10 mouse cellular contexts compared by ENCODE assay signal in genomic region chr6:84142481-84142880, GRCm38 (mm10).
DNase-seq lines count a peak whose midpoint lies in the region; ATAC-seq and TF ChIP-seq lines count a peak whose summit lies in the region.
"Had no signal": no experiment of that assay in that cellular context is flagged by ENCODE, and none has a peak within 500 bp of the region (broad histone marks: within the 10 kb centered on the region; RNA-seq: fewer than 3 reads in every experiment).

No protein-coding gene starts in this region.

- 0 out of 2 replicates have a peak, but pooled peaks have one; percentile 24 for ATAC-seq in hindbrain, embryonic 13.5 days (ENCODE audit: low FRiP score)
- ATAC-seq in hindbrain, embryonic 11.5 days (ENCODE audit: low FRiP score) = no peak
- 0 out of 2 replicates have a peak, but pooled peaks have one; percentile 30 for ATAC-seq in kidney, embryonic 15.5 days (replicated peaks; ENCODE audit: low FRiP score)
- ATAC-seq: midbrain, embryonic 13.5 days had no signal

- TF ChIP-seq CTCF in brain, embryonic 14.5 days (IDR thresholded peaks at IDR 0.05; ENCODE audit: borderline replicate concordance, extremely low read depth, insufficient read depth, insufficient read length) = no peak

- no peak overlapping the region for H3K9ac ChIP-seq in hindbrain, embryonic 13.5 days
- no peak overlapping the region for H3K9ac ChIP-seq in hindbrain, embryonic 11.5 days (ENCODE audit: low read depth, low read length)
- H3K9ac ChIP-seq in kidney, embryonic 15.5 days = no peak overlapping the region
- H3K9ac ChIP-seq: midbrain, embryonic 13.5 days had no signal

- no peaks in the 10 kb centered on the region for H3K27me3 ChIP-seq in hindbrain, embryonic 13.5 days
- H3K27me3 ChIP-seq in hindbrain, embryonic 11.5 days (ENCODE audit: control insufficient read depth, insufficient read depth, low read length) = no peaks in the 10 kb centered on the region
- H3K27me3 ChIP-seq in kidney, embryonic 15.5 days = 0 out of 2 replicates have a peak, but pooled peaks cover 9% of the 10 kb centered on the region
- H3K27me3 ChIP-seq: midbrain, embryonic 13.5 days had no signal

- 75% methylated on average over 9 of the region's 9 CpGs for WGBS in hindbrain, embryonic 13.5 days
- whole genome bisulfite sequencing in hindbrain, embryonic 11.5 days = 86% methylated on average over 9 of the region's 9 CpGs
- 53% methylated on average over 9 of the region's 9 CpGs for WGBS in kidney, embryonic 15.5 days

- no peak for TF ChIP-seq POLR2A in brain, embryonic 14.5 days (IDR thresholded peaks at IDR 0.05; ENCODE audit: borderline replicate concordance, extremely low read depth, insufficient read depth, insufficient read length, poor library complexity, severe bottlenecking)

- no peak overlapping the region for H3K27ac ChIP-seq in hindbrain, embryonic 13.5 days
- no peak overlapping the region for H3K27ac ChIP-seq in hindbrain, embryonic 11.5 days (ENCODE audit: low read depth, low read length)
- no peak overlapping the region; the same call in 1 of the 2 replicates for H3K27ac ChIP-seq in kidney, embryonic 15.5 days
- H3K27ac ChIP-seq: midbrain, embryonic 13.5 days had no signal

- H3K4me2 ChIP-seq in hindbrain, embryonic 13.5 days = no peak overlapping the region
- H3K4me2 ChIP-seq in hindbrain, embryonic 11.5 days (replicated peaks; ENCODE audit: low read depth, low read length) = no peak overlapping the region
- H3K4me2 ChIP-seq in kidney, embryonic 15.5 days = no peak overlapping the region
- H3K4me2 ChIP-seq: midbrain, embryonic 13.5 days had no signal

- no peaks in the 10 kb centered on the region for H3K4me1 ChIP-seq in hindbrain, embryonic 13.5 days (replicated peaks)
- no peaks in the 10 kb centered on the region for H3K4me1 ChIP-seq in hindbrain, embryonic 11.5 days (replicated peaks; ENCODE audit: control insufficient read depth, insufficient read depth, low read length)
- 0 out of 2 replicates have a peak, but pooled peaks cover 5% of the 10 kb centered on the region for H3K4me1 ChIP-seq in kidney, embryonic 15.5 days
- H3K4me1 ChIP-seq: midbrain, embryonic 13.5 days had no signal

- no peak overlapping the region for H3K4me3 ChIP-seq in hindbrain, embryonic 13.5 days
- H3K4me3 ChIP-seq in hindbrain, embryonic 11.5 days (ENCODE audit: low read depth, low read length) = no peak overlapping the region
- H3K4me3 ChIP-seq in kidney, embryonic 15.5 days (replicated peaks) = no peak overlapping the region
- H3K4me3 ChIP-seq: midbrain, embryonic 13.5 days had no signal

- no peaks in the 10 kb centered on the region for H3K36me3 ChIP-seq in hindbrain, embryonic 13.5 days
- H3K36me3 ChIP-seq in hindbrain, embryonic 11.5 days (ENCODE audit: control insufficient read depth, insufficient read depth, low read length) = no peaks in the 10 kb centered on the region
- no peaks in the 10 kb centered on the region for H3K36me3 ChIP-seq in kidney, embryonic 15.5 days
- H3K36me3 ChIP-seq: midbrain, embryonic 13.5 days had no signal

- H3K9me3 ChIP-seq in hindbrain, embryonic 13.5 days = no peaks in the 10 kb centered on the region
- H3K9me3 ChIP-seq in hindbrain, embryonic 11.5 days (ENCODE audit: control insufficient read depth, low read length) = no peaks in the 10 kb centered on the region
- H3K9me3 ChIP-seq in kidney, embryonic 15.5 days (replicated peaks) = no peaks in the 10 kb centered on the region
- H3K9me3 ChIP-seq: midbrain, embryonic 13.5 days had no signal

- DNase-seq in adrenal gland, adult 2 months = peak; percentile 28
- DNase-seq in adrenal gland, adult 18-20 months (ENCODE audit: low spot score in 2 of 2) = no peak
- no peak for DNase-seq in hindbrain, embryonic 11.5 days (ENCODE audit: low spot score)
- DNase-seq in brain, embryonic 14.5 days (ENCODE audit: low read depth) = peak; percentile 51
- no peak for DNase-seq in frontal cortex, postnatal 25 days (ENCODE audit: low spot score in 2 of 2)
- no peak for DNase-seq in ovary, postnatal 10 days (ENCODE audit: low spot score)
- DNase-seq: cerebellum, adult 11-12 months had no signal

Comparison
In these comparisons a context has a peak if more than half of its experiments do, and no peak if none do; other contexts are left out.
1. DNase-seq: peak in adrenal gland, adult 2 months (single experiment) and brain, embryonic 14.5 days (single experiment); none in adrenal gland, adult 18-20 months (0 of 2), hindbrain, embryonic 11.5 days (single experiment), frontal cortex, postnatal 25 days (0 of 2) and ovary, postnatal 10 days (single experiment).